Comparison of ENCODE assay signal across 10 mouse cellular contexts in the genomic region with DNA sequence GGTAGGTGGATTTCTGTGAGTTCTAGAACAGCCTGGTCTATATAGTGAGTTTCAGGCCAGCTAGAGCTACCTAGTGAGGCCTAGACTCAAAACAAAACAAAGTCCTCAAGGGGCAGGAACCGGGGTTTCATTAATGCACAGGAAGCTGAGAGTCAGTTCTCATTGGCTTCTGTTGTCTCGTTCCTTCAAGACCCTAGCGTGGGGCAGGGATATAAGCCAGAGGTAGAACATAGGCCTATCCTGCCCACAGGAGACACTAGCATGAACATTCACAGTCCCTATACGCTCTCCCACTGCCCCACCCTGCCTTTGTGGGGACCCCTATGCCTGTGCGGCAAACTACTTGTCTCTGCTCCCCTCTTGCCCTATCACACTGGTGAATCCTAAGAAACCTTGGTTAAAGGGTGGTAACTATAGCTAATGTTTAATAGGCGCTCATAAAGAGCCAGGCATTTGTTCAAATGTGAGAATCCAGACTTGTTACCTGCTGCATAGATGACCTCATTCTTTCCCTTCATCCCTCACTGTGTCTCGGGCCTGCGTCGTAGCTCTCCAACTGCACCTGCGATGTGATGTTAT. TPM values are rescaled to one million over a fixed set of nuclear protein-coding genes. Genes with fewer than 3 reads are reported as not detected.
DNase-seq lines count a peak whose midpoint lies in the region; ATAC-seq lines count a peak whose summit lies in the region.
"Had no signal": no experiment of that assay in that cellular context is flagged by ENCODE, and none has a peak within 500 bp of the region (broad histone marks: within the 10 kb centered on the region; RNA-seq: fewer than 3 reads in every experiment).

No protein-coding gene starts in this region.

- no peaks in the 10 kb centered on the region for H3K9me3 ChIP-seq in kidney, embryonic 15.5 days (replicated peaks)
- H3K9me3 ChIP-seq in hindbrain, embryonic 15.5 days = no peaks in the 10 kb centered on the region
- no peaks in the 10 kb centered on the region for H3K9me3 ChIP-seq in midbrain, embryonic 15.5 days

- H3K27ac ChIP-seq in kidney, embryonic 15.5 days = peak overlapping the region; percentile 69
- H3K27ac ChIP-seq in hindbrain, embryonic 15.5 days (replicated peaks) = peak overlapping the region; percentile 99; the same call in 1 of the 2 replicates
- H3K27ac ChIP-seq in midbrain, embryonic 15.5 days = peak overlapping the region; percentile 94

- peak; percentile 50 for DNase-seq in cerebellum, adult 9-10 months
- no peak for DNase-seq in cerebellum, postnatal 4 days (ENCODE audit: low spot score in 2 of 2)
- DNase-seq in kidney, postnatal 10 days = no peak
- DNase-seq in gastrocnemius, postnatal 4 days (ENCODE audit: low spot score in 2 of 2) = no peak

- H3K4me1 ChIP-seq in kidney, embryonic 15.5 days = peaks cover 79% of the 10 kb centered on the region
- H3K4me1 ChIP-seq in hindbrain, embryonic 15.5 days (replicated peaks) = peaks cover 74% of the 10 kb centered on the region
- peaks cover 80% of the 10 kb centered on the region for H3K4me1 ChIP-seq in midbrain, embryonic 15.5 days

- no peaks in the 10 kb centered on the region for H3K27me3 ChIP-seq in kidney, embryonic 15.5 days
- H3K27me3 ChIP-seq in hindbrain, embryonic 15.5 days = no peaks in the 10 kb centered on the region
- H3K27me3 ChIP-seq in midbrain, embryonic 15.5 days (replicated peaks) = no peaks in the 10 kb centered on the region

- no peak overlapping the region for H3K4me2 ChIP-seq in kidney, embryonic 15.5 days
- H3K4me2 ChIP-seq in hindbrain, embryonic 15.5 days = no peak overlapping the region
- H3K4me2 ChIP-seq in midbrain, embryonic 15.5 days = no peak overlapping the region

- peaks cover 39% of the 10 kb centered on the region for H3K36me3 ChIP-seq in kidney, embryonic 15.5 days
- peaks cover 39% of the 10 kb centered on the region for H3K36me3 ChIP-seq in hindbrain, embryonic 15.5 days
- peaks cover 20% of the 10 kb centered on the region for H3K36me3 ChIP-seq in midbrain, embryonic 15.5 days (replicated peaks)

- 80% methylated on average over 10 of the region's 10 CpGs for WGBS in kidney, embryonic 15.5 days
- 79% methylated on average over 10 of the region's 10 CpGs for WGBS in hindbrain, embryonic 15.5 days
- 82% methylated on average over 10 of the region's 10 CpGs for WGBS in midbrain, embryonic 15.5 days

- H3K4me3 ChIP-seq in kidney, embryonic 15.5 days (replicated peaks) = no peak overlapping the region
- H3K4me3 ChIP-seq in hindbrain, embryonic 15.5 days = no peak overlapping the region
- no peak overlapping the region for H3K4me3 ChIP-seq in midbrain, embryonic 15.5 days

- no peak for ATAC-seq in kidney, embryonic 15.5 days (replicated peaks; ENCODE audit: low FRiP score)
- no peak for ATAC-seq in hindbrain, embryonic 15.5 days (ENCODE audit: low FRiP score, low read depth)
- no peak for ATAC-seq in midbrain, embryonic 15.5 days (replicated peaks)
- no peak for ATAC-seq in megakaryocyte-erythroid progenitor cell, adult 5-6 weeks (replicated peaks; ENCODE audit: low FRiP score, low TSS enrichment, poor library complexity, severe bottlenecking)

- 0 out of 2 replicates have a peak overlapping the region, but pooled peaks have one; percentile 2 for H3K9ac ChIP-seq in kidney, embryonic 15.5 days
- no peak overlapping the region for H3K9ac ChIP-seq in hindbrain, embryonic 15.5 days
- no peak overlapping the region; the same call in 1 of the 2 replicates for H3K9ac ChIP-seq in midbrain, embryonic 15.5 days

RNA-seq across cellular contexts. Expression of a gene that starts 12.2 kb away (rescaled TPM):
- polyA plus RNA-seq in kidney, embryonic 15.5 days (2015; fragmentation: Nextera tagmentation; extraction: Ambion mirVana) = 21.7 and 26.9 TPM in 2 replicates
- 136 and 138 TPM in 2 replicates for polyA plus RNA-seq in hindbrain, embryonic 15.5 days (2015; fragmentation: Nextera tagmentation; extraction: Ambion mirVana)
- polyA plus RNA-seq in midbrain, embryonic 15.5 days (2015; fragmentation: Nextera tagmentation; extraction: Ambion mirVana) = 151 and 158 TPM in 2 replicates
- 100 to 1,000 TPM; 225 TPM for total RNA-seq in gastrocnemius, postnatal 4 days (2021)
- total RNA-seq in megakaryocyte-erythroid progenitor cell, adult 5-6 weeks (2014; fragmentation: Nextera tagmentation) = 47.5 and 51.0 TPM in 2 replicates
- total RNA-seq in megakaryocyte-erythroid progenitor cell, adult 5-6 weeks (2017) = 20.4 and 23.3 TPM in 2 replicates

RNA-seq across cellular contexts. Expression of a gene that starts 22.5 kb away (rescaled TPM):
- polyA plus RNA-seq in kidney, embryonic 15.5 days (2015; fragmentation: Nextera tagmentation; extraction: Ambion mirVana) = 2.0 and 2.3 TPM in 2 replicates
- 3.9 and 4.3 TPM in 2 replicates for polyA plus RNA-seq in hindbrain, embryonic 15.5 days (2015; fragmentation: Nextera tagmentation; extraction: Ambion mirVana)
- 3.4 and 3.9 TPM in 2 replicates for polyA plus RNA-seq in midbrain, embryonic 15.5 days (2015; fragmentation: Nextera tagmentation; extraction: Ambion mirVana)
- 10 to 100 TPM; 26.7 to 34.2 TPM for total RNA-seq in gastrocnemius, postnatal 4 days (2021)
- total RNA-seq in megakaryocyte-erythroid progenitor cell, adult 5-6 weeks (2014; fragmentation: Nextera tagmentation) = 4.1 and 8.0 TPM in 2 replicates
- total RNA-seq in megakaryocyte-erythroid progenitor cell, adult 5-6 weeks (2017) = 0.34 and 1.3 TPM in 2 replicates

RNA-seq across cellular contexts. Expression of a gene that starts 23.4 kb away (rescaled TPM):
- 58.2 and 64.7 TPM in 2 replicates for polyA plus RNA-seq in kidney, embryonic 15.5 days (2015; fragmentation: Nextera tagmentation; extraction: Ambion mirVana)
- polyA plus RNA-seq in hindbrain, embryonic 15.5 days (2015; fragmentation: Nextera tagmentation; extraction: Ambion mirVana) = 67.0 and 70.3 TPM in 2 replicates
- 82.9 and 84.8 TPM in 2 replicates for polyA plus RNA-seq in midbrain, embryonic 15.5 days (2015; fragmentation: Nextera tagmentation; extraction: Ambion mirVana)
- 10 to 100 TPM; 47.8 to 58.0 TPM for total RNA-seq in gastrocnemius, postnatal 4 days (2021)
- total RNA-seq in megakaryocyte-erythroid progenitor cell, adult 5-6 weeks (2014; fragmentation: Nextera tagmentation) = 62.2 and 78.6 TPM in 2 replicates
- 30.1 and 42.7 TPM in 2 replicates for total RNA-seq in megakaryocyte-erythroid progenitor cell, adult 5-6 weeks (2017)

RNA-seq across cellular contexts. Expression of a gene that starts 42.7 kb away (rescaled TPM):
- polyA plus RNA-seq in kidney, embryonic 15.5 days (2015; fragmentation: Nextera tagmentation; extraction: Ambion mirVana) = 25.1 and 25.8 TPM in 2 replicates
- polyA plus RNA-seq in hindbrain, embryonic 15.5 days (2015; fragmentation: Nextera tagmentation; extraction: Ambion mirVana) = 31.7 and 33.1 TPM in 2 replicates
- 33.2 and 33.6 TPM in 2 replicates for polyA plus RNA-seq in midbrain, embryonic 15.5 days (2015; fragmentation: Nextera tagmentation; extraction: Ambion mirVana)
- total RNA-seq in gastrocnemius, postnatal 4 days (2021) = 10 to 100 TPM; 79.3 to 83.9 TPM
- 58.6 and 74.8 TPM in 2 replicates for total RNA-seq in megakaryocyte-erythroid progenitor cell, adult 5-6 weeks (2014; fragmentation: Nextera tagmentation)
- total RNA-seq in megakaryocyte-erythroid progenitor cell, adult 5-6 weeks (2017) = 57.8 and 68.3 TPM in 2 replicates

RNA-seq across cellular contexts. Expression of a gene that starts 51.6 kb away (rescaled TPM):
- polyA plus RNA-seq in kidney, embryonic 15.5 days (2015; fragmentation: Nextera tagmentation; extraction: Ambion mirVana) = 0.23 TPM in 1 of 2 replicates, not detected in the other
- polyA plus RNA-seq in hindbrain, embryonic 15.5 days (2015; fragmentation: Nextera tagmentation; extraction: Ambion mirVana) = not detected in 2 replicates
- not detected in 2 replicates for polyA plus RNA-seq in midbrain, embryonic 15.5 days (2015; fragmentation: Nextera tagmentation; extraction: Ambion mirVana)
- not detected for total RNA-seq in gastrocnemius, postnatal 4 days (2021)
- total RNA-seq in megakaryocyte-erythroid progenitor cell, adult 5-6 weeks (2014; fragmentation: Nextera tagmentation) = not detected in 2 replicates
- total RNA-seq in megakaryocyte-erythroid progenitor cell, adult 5-6 weeks (2017) = not detected in 2 replicates
- total RNA-seq: megakaryocyte progenitor cell, adult 5-6 weeks had no signal
- polyA plus RNA-seq: large intestine, adult 2 months had no signal
